In genomic region chr5:5134905-5135511, GRCm38 (mm10) we compare ENCODE assay signal across 16 mouse cellular contexts.
DNase-seq lines count a peak whose midpoint lies in the region; ATAC-seq and TF ChIP-seq lines count a peak whose summit lies in the region.
"Had no signal": no experiment of that assay in that cellular context is flagged by ENCODE, and none has a peak within 500 bp of the region (broad histone marks: within the 10 kb centered on the region; RNA-seq: fewer than 3 reads in every experiment).

No protein-coding gene starts in this region.

- DNase-seq in hindbrain, embryonic 10.5 days (ENCODE audit: low spot score) = no peak
- DNase-seq in brain, embryonic 14.5 days (ENCODE audit: low read depth) = peak; percentile 72
- DNase-seq in brain, embryonic 18.5 days (ENCODE audit: low read depth, low spot score) = peak; percentile 28
- DNase-seq in heart, adult 9 months (ENCODE audit: low spot score in 2 of 2) = no peak
- no peak for DNase-seq in stomach, postnatal 0 days (ENCODE audit: low spot score)
- DNase-seq: cerebellum, adult 9-11 months; heart, adult 18-20 months; heart, postnatal 36 days; kidney, adult 9 months; kidney, postnatal 25 days; lung, adult 2 months had no signal

- TF ChIP-seq EP300 in stomach, postnatal 0 days (optimal IDR thresholded peaks at IDR 0.05) = no peak

- H3K4me2 ChIP-seq in hindbrain, embryonic 12.5 days (replicated peaks) = no peak overlapping the region
- H3K4me2 ChIP-seq in hindbrain, embryonic 15.5 days = no peak overlapping the region
- no peak overlapping the region for H3K4me2 ChIP-seq in stomach, postnatal 0 days (replicated peaks; ENCODE audit: low read depth)
- H3K4me2 ChIP-seq: intestine, embryonic 15.5 days; limb, embryonic 12.5 days; liver, embryonic 12.5 days had no signal

- ATAC-seq in hindbrain, embryonic 12.5 days (ENCODE audit: low FRiP score) = peak; percentile 35; the same call in 1 of the 2 replicates
- ATAC-seq in hindbrain, embryonic 15.5 days (ENCODE audit: low FRiP score, low read depth) = 0 out of 2 replicates have a peak, but pooled peaks have one; percentile 60
- ATAC-seq in stomach, postnatal 0 days (ENCODE audit: low FRiP score, low TSS enrichment) = no peak
- ATAC-seq: intestine, embryonic 15.5 days; liver, embryonic 12.5 days had no signal

- TF ChIP-seq CTCF in brain, embryonic 14.5 days (IDR thresholded peaks at IDR 0.05; ENCODE audit: borderline replicate concordance, extremely low read depth, insufficient read depth, insufficient read length) = no peak
- no peak for TF ChIP-seq CTCF in stomach, postnatal 0 days (IDR thresholded peaks at IDR 0.05; ENCODE audit: low read depth)

- H3K27ac ChIP-seq in hindbrain, embryonic 12.5 days = 0 out of 2 replicates have a peak overlapping the region, but pooled peaks have one; percentile 40
- H3K27ac ChIP-seq in hindbrain, embryonic 10.5 days = no peak overlapping the region
- H3K27ac ChIP-seq in hindbrain, embryonic 15.5 days (replicated peaks) = no peak overlapping the region
- no peak overlapping the region for H3K27ac ChIP-seq in stomach, postnatal 0 days (replicated peaks)
- H3K27ac ChIP-seq: intestine, embryonic 15.5 days; limb, embryonic 12.5 days; liver, embryonic 12.5 days had no signal

- no peak overlapping the region for H3K4me3 ChIP-seq in hindbrain, embryonic 12.5 days
- no peak overlapping the region for H3K4me3 ChIP-seq in hindbrain, embryonic 10.5 days
- H3K4me3 ChIP-seq in hindbrain, embryonic 15.5 days = no peak overlapping the region
- no peak overlapping the region for H3K4me3 ChIP-seq in stomach, postnatal 0 days (ENCODE audit: low read depth, low read length)
- H3K4me3 ChIP-seq: intestine, embryonic 15.5 days; limb, embryonic 12.5 days; liver, embryonic 12.5 days had no signal

- TF ChIP-seq POLR2A in brain, embryonic 14.5 days (IDR thresholded peaks at IDR 0.05; ENCODE audit: borderline replicate concordance, extremely low read depth, insufficient read depth, insufficient read length, poor library complexity, severe bottlenecking) = no peak

- no peaks in the 10 kb centered on the region for H3K9me3 ChIP-seq in hindbrain, embryonic 12.5 days (replicated peaks)
- no peaks in the 10 kb centered on the region for H3K9me3 ChIP-seq in hindbrain, embryonic 10.5 days
- no peaks in the 10 kb centered on the region for H3K9me3 ChIP-seq in hindbrain, embryonic 15.5 days
- no peaks in the 10 kb centered on the region for H3K9me3 ChIP-seq in stomach, postnatal 0 days (ENCODE audit: control insufficient read depth, low read length)
- H3K9me3 ChIP-seq: intestine, embryonic 15.5 days; limb, embryonic 12.5 days; liver, embryonic 12.5 days had no signal

- H3K4me1 ChIP-seq in hindbrain, embryonic 12.5 days = peaks cover 8% of the 10 kb centered on the region
- H3K4me1 ChIP-seq in hindbrain, embryonic 10.5 days (replicated peaks) = no peaks in the 10 kb centered on the region
- no peaks in the 10 kb centered on the region for H3K4me1 ChIP-seq in hindbrain, embryonic 15.5 days (replicated peaks)
- H3K4me1 ChIP-seq in stomach, postnatal 0 days (replicated peaks; ENCODE audit: control insufficient read depth, insufficient read depth) = no peaks in the 10 kb centered on the region
- H3K4me1 ChIP-seq: intestine, embryonic 15.5 days; limb, embryonic 12.5 days; liver, embryonic 12.5 days had no signal

- H3K36me3 ChIP-seq in hindbrain, embryonic 12.5 days = no peaks in the 10 kb centered on the region
- H3K36me3 ChIP-seq in hindbrain, embryonic 10.5 days = no peaks in the 10 kb centered on the region
- no peaks in the 10 kb centered on the region for H3K36me3 ChIP-seq in hindbrain, embryonic 15.5 days
- no peaks in the 10 kb centered on the region for H3K36me3 ChIP-seq in stomach, postnatal 0 days (ENCODE audit: control insufficient read depth, insufficient read depth, low read length)
- H3K36me3 ChIP-seq: intestine, embryonic 15.5 days; limb, embryonic 12.5 days; liver, embryonic 12.5 days had no signal

- H3K9ac ChIP-seq in hindbrain, embryonic 12.5 days = no peak overlapping the region
- no peak overlapping the region for H3K9ac ChIP-seq in hindbrain, embryonic 15.5 days
- no peak overlapping the region for H3K9ac ChIP-seq in stomach, postnatal 0 days (ENCODE audit: low read length)
- H3K9ac ChIP-seq: intestine, embryonic 15.5 days; limb, embryonic 12.5 days; liver, embryonic 12.5 days had no signal

- 77% methylated on average over 13 of the region's 13 CpGs for WGBS in hindbrain, embryonic 12.5 days
- 90% methylated on average over 13 of the region's 13 CpGs for WGBS in hindbrain, embryonic 10.5 days
- 63% methylated on average over 13 of the region's 13 CpGs for WGBS in hindbrain, embryonic 15.5 days
- 76% methylated on average over 13 of the region's 13 CpGs for WGBS in stomach, postnatal 0 days

- H3K27me3 ChIP-seq in hindbrain, embryonic 12.5 days = no peaks in the 10 kb centered on the region
- H3K27me3 ChIP-seq in hindbrain, embryonic 10.5 days (ENCODE audit: insufficient read depth, poor library complexity, severe bottlenecking) = no peaks in the 10 kb centered on the region
- H3K27me3 ChIP-seq in hindbrain, embryonic 15.5 days = no peaks in the 10 kb centered on the region
- H3K27me3 ChIP-seq in stomach, postnatal 0 days (ENCODE audit: control insufficient read depth, insufficient read depth, low read length) = no peaks in the 10 kb centered on the region
- H3K27me3 ChIP-seq: intestine, embryonic 15.5 days; limb, embryonic 12.5 days; liver, embryonic 12.5 days had no signal

Comparison
In these comparisons a context has a peak if more than half of its experiments do, and no peak if none do; other contexts are left out.
1. DNase-seq: peak in brain, embryonic 14.5 days (single experiment) and brain, embryonic 18.5 days (single experiment); none in hindbrain, embryonic 10.5 days (single experiment), heart, adult 9 months (0 of 2) and stomach, postnatal 0 days (single experiment).